Mouse (Mus musculus): ENCODE measurements around the gene Nt5c2. TPM values are rescaled to one million over a fixed set of nuclear protein-coding genes. Genes with fewer than 3 reads are reported as not detected.

Gene Nt5c2
- polyA plus RNA-seq, 1 experiment from 2014 or later: 77.9 TPM

GRCm38 (mm10) chr19:46988231-46989087 is 26.5 kb downstream of the Nt5c2 start:
- no peaks in the 10 kb centered on the region for H3K36me3 ChIP-seq (ENCODE audit: control insufficient read depth, insufficient read depth, low read length)
- no peak overlapping the region for H3K27ac ChIP-seq (ENCODE audit: low read depth, low read length)
- ATAC-seq (replicated peaks; ENCODE audit: low FRiP score) (no peak), DNase-seq (ENCODE audit: low spot score) (no peak)
- H3K9ac ChIP-seq (ENCODE audit: low read length): no peak overlapping the region
- H3K4me1 ChIP-seq (replicated peaks; ENCODE audit: control insufficient read depth, insufficient read depth, low read length): peaks cover 6% of the 10 kb centered on the region; the same call in 1 of the 2 replicates
- no peak overlapping the region for H3K4me2 ChIP-seq (ENCODE audit: low read depth, low read length, severe bottlenecking)
- no peaks in the 10 kb centered on the region for H3K27me3 ChIP-seq (ENCODE audit: control insufficient read depth, insufficient read depth, low read length)
- no peak overlapping the region for H3K4me3 ChIP-seq (ENCODE audit: low read depth, low read length)
- H3K9me3 ChIP-seq (ENCODE audit: control insufficient read depth, low read length): no peaks in the 10 kb centered on the region
- WGBS: 54% methylated on average over 16 of the region's 16 CpGs

- no peak for ATAC-seq (replicated peaks; ENCODE audit: low FRiP score)
- Histone ChIP-seq H3K27ac (ENCODE audit: low read depth, low read length) (no peak overlapping the region), H3K9ac (ENCODE audit: low read length) (no peak overlapping the region), H3K4me1 (replicated peaks; ENCODE audit: control insufficient read depth, insufficient read depth, low read length) (peaks cover 6% of the 10 kb centered on the region; the same call in 1 of the 2 replicates), H3K36me3 (ENCODE audit: control insufficient read depth, insufficient read depth, low read length) (no peaks in the 10 kb centered on the region), H3K27me3 (ENCODE audit: control insufficient read depth, insufficient read depth, low read length) (no peaks in the 10 kb centered on the region), H3K4me2 (ENCODE audit: low read depth, low read length, severe bottlenecking) (no peak overlapping the region), H3K9me3 (ENCODE audit: control insufficient read depth, low read length) (no peaks in the 10 kb centered on the region), H3K4me3 (ENCODE audit: low read depth, low read length) (no peak overlapping the region)
- WGBS: 88% methylated on average over 6 of the region's 6 CpGs
- no peak for DNase-seq (ENCODE audit: low spot score)
Observed at GRCm38 (mm10) chr19:46987646-46988045, 27.3 kb downstream of the Nt5c2 start.

GRCm38 (mm10) chr19:46984726-46985622 is 30.0 kb downstream of the Nt5c2 start:
- Histone ChIP-seq H3K27ac (ENCODE audit: low read depth, low read length) (no peak overlapping the region), H3K4me2 (ENCODE audit: low read depth, low read length, severe bottlenecking) (no peak overlapping the region), H3K27me3 (ENCODE audit: control insufficient read depth, insufficient read depth, low read length) (no peaks in the 10 kb centered on the region), H3K9me3 (ENCODE audit: control insufficient read depth, low read length) (no peaks in the 10 kb centered on the region), H3K4me3 (ENCODE audit: low read depth, low read length) (no peak overlapping the region), H3K4me1 (replicated peaks; ENCODE audit: control insufficient read depth, insufficient read depth, low read length) (peaks cover 6% of the 10 kb centered on the region; the same call in 1 of the 2 replicates), H3K36me3 (ENCODE audit: control insufficient read depth, insufficient read depth, low read length) (no peaks in the 10 kb centered on the region), H3K9ac (ENCODE audit: low read length) (no peak overlapping the region)
- no peak for ATAC-seq (replicated peaks; ENCODE audit: low FRiP score)
- WGBS: 87% methylated on average over 13 of the region's 13 CpGs
- DNase-seq (ENCODE audit: low spot score): no peak

- Histone ChIP-seq H3K27ac (ENCODE audit: low read depth, low read length) (no peak overlapping the region), H3K27me3 (ENCODE audit: control insufficient read depth, insufficient read depth, low read length) (no peaks in the 10 kb centered on the region), H3K9me3 (ENCODE audit: control insufficient read depth, low read length) (no peaks in the 10 kb centered on the region), H3K36me3 (ENCODE audit: control insufficient read depth, insufficient read depth, low read length) (no peaks in the 10 kb centered on the region), H3K9ac (ENCODE audit: low read length) (no peak overlapping the region), H3K4me1 (replicated peaks; ENCODE audit: control insufficient read depth, insufficient read depth, low read length) (peaks cover 5% of the 10 kb centered on the region; the same call in 1 of the 2 replicates), H3K4me3 (ENCODE audit: low read depth, low read length) (no peak overlapping the region), H3K4me2 (ENCODE audit: low read depth, low read length, severe bottlenecking) (no peak overlapping the region)
- ATAC-seq (replicated peaks; ENCODE audit: low FRiP score) (no peak), DNase-seq (ENCODE audit: low spot score) (no peak)
- WGBS: 64% methylated on average over 11 of the region's 11 CpGs
Observed at GRCm38 (mm10) chr19:46983966-46984380, 31.0 kb downstream of the Nt5c2 start.

- Histone ChIP-seq H3K4me2 (ENCODE audit: low read depth, low read length, severe bottlenecking) (no peak overlapping the region), H3K27ac (ENCODE audit: low read depth, low read length) (no peak overlapping the region), H3K9ac (ENCODE audit: low read length) (no peak overlapping the region), H3K27me3 (ENCODE audit: control insufficient read depth, insufficient read depth, low read length) (no peaks in the 10 kb centered on the region), H3K4me3 (ENCODE audit: low read depth, low read length) (no peak overlapping the region), H3K36me3 (ENCODE audit: control insufficient read depth, insufficient read depth, low read length) (no peaks in the 10 kb centered on the region), H3K4me1 (replicated peaks; ENCODE audit: control insufficient read depth, insufficient read depth, low read length) (peaks cover 3% of the 10 kb centered on the region; the same call in 1 of the 2 replicates), H3K9me3 (ENCODE audit: control insufficient read depth, low read length) (no peaks in the 10 kb centered on the region)
- no peak for DNase-seq (ENCODE audit: low spot score)
- WGBS: 50% methylated on average over 14 of the region's 14 CpGs
- ATAC-seq (replicated peaks; ENCODE audit: low FRiP score): no peak
Observed at GRCm38 (mm10) chr19:46983352-46983965, 31.5 kb downstream of the Nt5c2 start.

- H3K4me2 ChIP-seq (ENCODE audit: low read depth, low read length, severe bottlenecking): no peak overlapping the region
- no peak overlapping the region for H3K27ac ChIP-seq (ENCODE audit: low read depth, low read length)
- no peaks in the 10 kb centered on the region for H3K9me3 ChIP-seq (ENCODE audit: control insufficient read depth, low read length)
- DNase-seq (ENCODE audit: low spot score): no peak
- whole genome bisulfite sequencing: 36% methylated on average over 6 of the region's 6 CpGs
- H3K27me3 ChIP-seq (ENCODE audit: control insufficient read depth, insufficient read depth, low read length): no peaks in the 10 kb centered on the region
- no peak for ATAC-seq (replicated peaks; ENCODE audit: low FRiP score)
- no peak overlapping the region for H3K4me3 ChIP-seq (ENCODE audit: low read depth, low read length)
- H3K4me1 ChIP-seq (replicated peaks; ENCODE audit: control insufficient read depth, insufficient read depth, low read length): no peaks in the 10 kb centered on the region
- H3K36me3 ChIP-seq (ENCODE audit: control insufficient read depth, insufficient read depth, low read length): no peaks in the 10 kb centered on the region
- H3K9ac ChIP-seq (ENCODE audit: low read length): no peak overlapping the region
Observed at GRCm38 (mm10) chr19:46981462-46981861, 33.5 kb downstream of the Nt5c2 start.

- no peaks in the 10 kb centered on the region for H3K27me3 ChIP-seq (ENCODE audit: control insufficient read depth, insufficient read depth, low read length)
- ATAC-seq (replicated peaks; ENCODE audit: low FRiP score): no peak
- H3K9me3 ChIP-seq (ENCODE audit: control insufficient read depth, low read length): no peaks in the 10 kb centered on the region
- H3K27ac ChIP-seq (ENCODE audit: low read depth, low read length): no peak overlapping the region
- no peaks in the 10 kb centered on the region for H3K36me3 ChIP-seq (ENCODE audit: control insufficient read depth, insufficient read depth, low read length)
- WGBS: 77% methylated on average over 3 of the region's 3 CpGs
- H3K4me1 ChIP-seq (replicated peaks; ENCODE audit: control insufficient read depth, insufficient read depth, low read length): no peaks in the 10 kb centered on the region
- no peak overlapping the region for H3K4me3 ChIP-seq (ENCODE audit: low read depth, low read length)
- no peak overlapping the region for H3K9ac ChIP-seq (ENCODE audit: low read length)
- no peak for DNase-seq (ENCODE audit: low spot score)
- H3K4me2 ChIP-seq (ENCODE audit: low read depth, low read length, severe bottlenecking): no peak overlapping the region
Observed at GRCm38 (mm10) chr19:46979781-46980105, 35.2 kb downstream of the Nt5c2 start.

GRCm38 (mm10) chr19:46978920-46979780 is 35.8 kb downstream of the Nt5c2 start:
- Histone ChIP-seq H3K4me1 (replicated peaks; ENCODE audit: control insufficient read depth, insufficient read depth, low read length) (no peaks in the 10 kb centered on the region), H3K27ac (ENCODE audit: low read depth, low read length) (no peak overlapping the region), H3K27me3 (ENCODE audit: control insufficient read depth, insufficient read depth, low read length) (no peaks in the 10 kb centered on the region), H3K9me3 (ENCODE audit: control insufficient read depth, low read length) (no peaks in the 10 kb centered on the region), H3K4me2 (ENCODE audit: low read depth, low read length, severe bottlenecking) (no peak overlapping the region), H3K36me3 (ENCODE audit: control insufficient read depth, insufficient read depth, low read length) (no peaks in the 10 kb centered on the region), H3K4me3 (ENCODE audit: low read depth, low read length) (no peak overlapping the region), H3K9ac (ENCODE audit: low read length) (no peak overlapping the region)
- DNase-seq (ENCODE audit: low spot score) (no peak), ATAC-seq (replicated peaks; ENCODE audit: low FRiP score) (no peak)
- WGBS: 86% methylated on average over 17 of the region's 17 CpGs
